Mouse (Mus musculus) small intestine, adult 2 months (tissue): ENCODE results near the gene Wfdc6a.

Experiments
- CTCF ChIP-seq: fragments of 200-500 bp; IDR thresholded peaks from 2 replicates; pipeline ENCODE4 v1.5.1; 2012; ENCODE audit warnings: low read depth, mild to moderate bottlenecking, control low read depth, inconsistent platforms, low read length, moderate library complexity, mixed read lengths; ENCODE audit not compliant: insufficient replicate concordance, insufficient read length; ENCODE audit errors: extremely low read depth
- POLR2A ChIP-seq: fragments of 200-500 bp; IDR thresholded peaks from 2 replicates; pipeline ENCODE4 v1.6.1; 2012; ENCODE audit warnings: low read depth, mild to moderate bottlenecking, control low read depth, inconsistent platforms, low read length, moderate library complexity

- TF ChIP-seq CTCF = no peak
- no peak for TF ChIP-seq POLR2A
Observed at GRCm38 (mm10) chr2:164566997-164567396, 18.2 kb downstream of the Wfdc6a start.
